Mouse (Mus musculus): ENCODE measurements around the gene Tmem132d. TPM values are rescaled to one million over a fixed set of nuclear protein-coding genes. Genes with fewer than 3 reads are reported as not detected.
A peak's percentile ranks its signal among the peaks of the same experiment; 100 is the strongest.

The Tmem132d gene
- polyA plus RNA-seq, 1 experiment from 2014 or later: 1.3 TPM

DNA sequence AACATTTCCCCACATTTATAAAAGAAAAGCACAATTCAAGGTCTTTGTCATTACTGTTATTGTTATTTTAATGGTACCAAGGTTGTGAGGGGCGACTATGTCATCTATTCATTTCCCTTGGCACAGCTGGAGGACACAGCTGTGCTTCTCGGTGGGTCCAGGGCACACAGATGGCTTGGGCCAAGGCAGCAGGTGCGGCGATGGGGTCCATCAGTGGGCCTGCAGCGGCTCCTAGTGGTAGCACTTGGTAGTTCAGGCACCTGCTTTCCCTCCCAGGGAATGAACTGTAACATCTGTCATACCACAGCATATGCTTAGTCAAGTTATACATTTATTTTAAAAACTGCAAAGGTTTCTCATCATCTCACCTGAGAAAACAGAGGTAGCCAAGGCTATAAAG lies 7.0 kb upstream of the Tmem132d start:
- Histone ChIP-seq H3K4me1 (peaks cover 6% of the 10 kb centered on the region; the same call in 1 of the 2 replicates), H3K36me3 (no peaks in the 10 kb centered on the region), H3K9ac (no peak overlapping the region), H3K4me2 (replicated peaks) (no peak overlapping the region), H3K9me3 (no peaks in the 10 kb centered on the region), H3K27ac (no peak overlapping the region), H3K27me3 (peaks cover 65% of the 10 kb centered on the region), H3K4me3 (no peak overlapping the region)
- ATAC-seq (ENCODE audit: insufficient number of reproducible peaks, insufficient read depth, low FRiP score, low TSS enrichment): no peak
- 1% methylated on average over 5 of the region's 5 CpGs for WGBS

GRCm38 (mm10) chr5:128438078-128438477 lies 5.2 kb upstream of the Tmem132d start:
- Histone ChIP-seq H3K4me2 (replicated peaks) (no peak overlapping the region), H3K36me3 (no peaks in the 10 kb centered on the region), H3K9me3 (no peaks in the 10 kb centered on the region), H3K27me3 (peaks cover 65% of the 10 kb centered on the region), H3K9ac (no peak overlapping the region), H3K27ac (no peak overlapping the region), H3K4me1 (peaks cover 5% of the 10 kb centered on the region; the same call in 1 of the 2 replicates), H3K4me3 (no peak overlapping the region)
- no peak for ATAC-seq (ENCODE audit: insufficient number of reproducible peaks, insufficient read depth, low FRiP score, low TSS enrichment)
- 83% methylated on average over 16 of the region's 16 CpGs for WGBS

DNA sequence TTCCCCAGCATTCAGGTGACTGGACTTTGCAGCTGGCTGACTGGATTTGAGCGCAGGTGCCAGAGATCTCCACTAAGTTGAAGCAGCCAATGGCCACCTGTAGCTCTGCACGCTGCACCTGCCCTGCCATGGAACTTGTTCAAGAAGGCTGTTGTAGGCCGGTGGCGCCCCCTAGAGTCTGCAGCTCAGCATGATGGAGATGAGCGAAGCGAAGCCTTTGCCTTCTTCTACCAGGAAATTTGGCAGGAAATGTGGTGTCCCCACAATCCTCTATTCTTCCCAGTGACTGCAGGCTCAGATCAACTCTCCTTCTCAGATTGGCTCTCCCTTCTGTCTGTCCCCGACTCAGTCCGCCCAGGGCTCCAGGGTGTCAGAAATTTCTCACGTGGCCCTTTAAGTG lies 4.0 kb upstream of the Tmem132d start:
- Histone ChIP-seq H3K4me3 (no peak overlapping the region), H3K27ac (no peak overlapping the region), H3K9me3 (no peaks in the 10 kb centered on the region), H3K4me2 (replicated peaks) (no peak overlapping the region), H3K4me1 (peaks cover 11% of the 10 kb centered on the region; the same call in 1 of the 2 replicates), H3K9ac (no peak overlapping the region), H3K27me3 (peaks cover 65% of the 10 kb centered on the region), H3K36me3 (no peaks in the 10 kb centered on the region)
- WGBS: 13% methylated on average over 9 of the region's 9 CpGs
- no peak for ATAC-seq (ENCODE audit: insufficient number of reproducible peaks, insufficient read depth, low FRiP score, low TSS enrichment)

DNA sequence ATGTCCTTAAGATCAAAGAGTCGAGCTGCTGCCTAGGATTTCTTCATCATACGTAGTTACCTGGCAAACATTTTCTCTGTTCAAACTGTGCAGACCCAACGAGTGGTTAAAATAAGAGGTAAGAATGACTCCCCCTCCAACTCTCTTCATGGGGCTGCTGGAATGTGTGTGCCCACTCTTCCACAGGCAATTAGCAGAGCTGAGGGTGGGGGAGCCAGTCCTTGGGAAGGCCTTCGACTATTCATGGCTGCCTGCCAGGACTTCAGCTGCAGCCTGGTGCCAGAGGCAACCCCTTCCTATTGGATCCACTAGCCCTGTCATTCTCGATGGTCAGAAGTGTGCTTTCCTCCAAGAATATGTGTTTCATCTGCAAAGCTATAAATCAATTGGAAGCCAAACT lies 2.8 kb upstream of the Tmem132d start:
- ATAC-seq (ENCODE audit: insufficient number of reproducible peaks, insufficient read depth, low FRiP score, low TSS enrichment): no peak
- peaks cover 65% of the 10 kb centered on the region for H3K27me3 ChIP-seq
- WGBS: 60% methylated on average over 5 of the region's 5 CpGs

DNA sequence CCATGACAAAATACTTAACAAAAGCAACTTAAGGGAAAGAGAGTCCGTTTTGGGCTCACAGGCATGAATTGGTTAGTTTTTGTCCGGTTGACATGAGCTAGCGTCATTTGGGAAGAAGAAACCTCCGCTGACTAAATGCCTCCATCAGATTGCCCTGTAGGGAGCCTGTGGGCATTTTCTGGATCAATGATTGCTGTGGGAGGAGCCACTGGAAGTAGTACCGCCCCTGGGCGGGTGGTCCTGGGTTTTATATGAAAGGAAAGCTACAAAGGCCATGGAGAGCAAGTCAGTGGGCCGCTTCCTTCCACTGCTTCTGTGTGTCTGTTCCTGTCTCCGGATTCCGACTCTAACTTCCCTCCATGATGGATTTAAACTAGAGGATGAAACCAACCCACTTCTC lies 909 bp upstream of the Tmem132d start:
- 43% methylated on average over 9 of the region's 9 CpGs for WGBS
- ATAC-seq (ENCODE audit: insufficient number of reproducible peaks, insufficient read depth, low FRiP score, low TSS enrichment): no peak
- Histone ChIP-seq H3K4me3 (no peak overlapping the region), H3K4me1 (peaks cover 8% of the 10 kb centered on the region; the same call in 1 of the 2 replicates), H3K27ac (no peak overlapping the region), H3K9ac (no peak overlapping the region), H3K27me3 (peaks cover 74% of the 10 kb centered on the region), H3K36me3 (no peaks in the 10 kb centered on the region), H3K4me2 (replicated peaks) (no peak overlapping the region), H3K9me3 (no peaks in the 10 kb centered on the region)

More for the DNA sequence above, 2.8 kb upstream of the Tmem132d start:
- Histone ChIP-seq H3K4me1 (peaks cover 8% of the 10 kb centered on the region; the same call in 1 of the 2 replicates), H3K4me3 (no peak overlapping the region), H3K9me3 (no peaks in the 10 kb centered on the region), H3K9ac (no peak overlapping the region), H3K27ac (no peak overlapping the region), H3K36me3 (no peaks in the 10 kb centered on the region), H3K4me2 (replicated peaks) (no peak overlapping the region)

- Histone ChIP-seq H3K9ac (peak overlapping the region; percentile 54), H3K36me3 (no peaks in the 10 kb centered on the region), H3K4me2 (replicated peaks) (peak overlapping the region; percentile 97), H3K27me3 (peaks cover 66% of the 10 kb centered on the region), H3K4me3 (peak overlapping the region; percentile 56), H3K9me3 (no peaks in the 10 kb centered on the region), H3K27ac (no peak overlapping the region), H3K4me1 (peaks cover 8% of the 10 kb centered on the region; the same call in 1 of the 2 replicates)
- WGBS: 2% methylated on average over 37 of the region's 37 CpGs
- ATAC-seq (ENCODE audit: insufficient number of reproducible peaks, insufficient read depth, low FRiP score, low TSS enrichment): peak; percentile 22; the same call in 1 of the 2 replicates
These were observed 455 bp downstream of the Tmem132d start for GRCm38 (mm10) chr5:128432422-128432821.

DNA sequence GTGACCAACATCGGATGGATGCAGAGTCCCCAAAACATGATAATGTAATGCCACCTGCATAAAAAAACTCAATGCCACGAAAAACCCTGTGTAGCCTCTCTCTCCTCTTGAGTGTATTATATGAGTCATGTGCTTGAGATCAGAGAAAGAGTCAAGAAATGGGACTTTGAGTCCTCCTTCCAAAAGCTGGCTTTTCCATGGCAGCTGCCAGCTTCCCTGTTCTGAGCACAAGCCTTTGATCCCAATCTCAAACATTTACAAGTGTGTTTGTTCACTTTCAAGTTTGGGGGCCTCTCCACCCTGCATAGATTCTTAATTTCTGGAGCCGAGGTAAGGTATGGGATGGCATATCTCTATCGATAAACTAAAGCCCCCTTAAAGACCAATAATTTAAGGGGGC lies 8.2 kb downstream of the Tmem132d start:
- WGBS: 85% methylated on average over 4 of the region's 4 CpGs
- no peak for ATAC-seq (ENCODE audit: insufficient number of reproducible peaks, insufficient read depth, low FRiP score, low TSS enrichment)

DNA sequence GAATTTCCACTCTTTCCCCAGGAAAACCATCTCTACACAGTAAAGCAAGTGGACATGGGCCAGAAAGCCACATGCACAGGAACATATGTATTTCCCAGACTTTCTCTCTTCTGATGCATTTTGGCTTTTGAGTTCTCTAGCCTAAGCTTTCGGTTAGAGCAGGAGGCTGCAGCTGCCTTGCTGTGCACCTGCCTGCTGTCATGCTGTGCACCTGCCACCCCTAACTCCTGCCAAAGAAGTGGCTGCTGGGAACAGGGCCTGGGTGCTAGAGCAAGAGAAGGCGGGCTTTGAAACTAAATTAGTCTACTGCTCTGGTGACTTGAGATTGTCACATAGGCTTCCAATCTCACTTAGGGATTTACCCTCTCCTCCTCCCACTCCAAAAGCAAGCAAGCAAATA lies 8.7 kb downstream of the Tmem132d start:
- Histone ChIP-seq H3K27me3 (no peaks in the 10 kb centered on the region), H3K36me3 (no peaks in the 10 kb centered on the region), H3K9me3 (peaks cover 5% of the 10 kb centered on the region; the same call in 1 of the 2 replicates), H3K4me2 (replicated peaks) (no peak overlapping the region), H3K9ac (no peak overlapping the region), H3K4me3 (no peak overlapping the region), H3K4me1 (no peaks in the 10 kb centered on the region), H3K27ac (no peak overlapping the region)
- WGBS: 79% methylated on average over 2 of the region's 2 CpGs
- no peak for ATAC-seq (ENCODE audit: insufficient number of reproducible peaks, insufficient read depth, low FRiP score, low TSS enrichment)

More for the DNA sequence above, 8.2 kb downstream of the Tmem132d start:
- Histone ChIP-seq H3K27ac (no peak overlapping the region), H3K4me2 (replicated peaks) (no peak overlapping the region), H3K4me3 (no peak overlapping the region), H3K9ac (no peak overlapping the region), H3K4me1 (no peaks in the 10 kb centered on the region), H3K36me3 (no peaks in the 10 kb centered on the region), H3K9me3 (peaks cover 5% of the 10 kb centered on the region; the same call in 1 of the 2 replicates), H3K27me3 (no peaks in the 10 kb centered on the region)

DNA sequence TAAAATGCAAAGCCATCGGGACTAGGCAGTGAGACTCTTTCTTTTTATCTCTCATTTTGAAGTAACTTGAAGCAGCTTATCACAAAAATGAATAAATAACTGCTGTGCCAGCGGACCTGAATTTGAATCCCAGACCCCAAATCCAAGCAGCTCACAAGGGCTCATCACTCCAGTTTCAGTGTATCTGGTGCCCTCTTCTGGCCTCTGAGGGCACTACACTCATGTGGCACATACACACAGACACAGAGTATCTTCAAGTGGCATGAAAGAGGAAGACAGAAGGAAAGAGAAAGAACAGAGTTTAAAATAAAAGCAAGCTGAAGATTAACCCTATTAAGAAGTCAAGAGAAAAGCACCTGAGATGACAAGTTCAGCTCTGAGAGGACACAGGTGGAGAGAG lies 10.8 kb downstream of the Tmem132d start:
- peaks cover 5% of the 10 kb centered on the region; the same call in 1 of the 2 replicates for H3K9me3 ChIP-seq
- H3K9ac ChIP-seq: no peak overlapping the region
- H3K27me3 ChIP-seq: no peaks in the 10 kb centered on the region
- H3K27ac ChIP-seq: no peak overlapping the region
- no peak for ATAC-seq (ENCODE audit: insufficient number of reproducible peaks, insufficient read depth, low FRiP score, low TSS enrichment)
- H3K4me3 ChIP-seq: no peak overlapping the region
- H3K4me1 ChIP-seq: no peaks in the 10 kb centered on the region
- WGBS: 88% methylated on average over 2 of the region's 2 CpGs
- H3K4me2 ChIP-seq (replicated peaks): no peak overlapping the region
- H3K36me3 ChIP-seq: no peaks in the 10 kb centered on the region

GRCm38 (mm10) chr5:128418149-128418710 lies 14.6 kb downstream of the Tmem132d start:
- Histone ChIP-seq H3K4me1 (no peaks in the 10 kb centered on the region), H3K36me3 (no peaks in the 10 kb centered on the region), H3K27me3 (no peaks in the 10 kb centered on the region), H3K9me3 (peaks cover 5% of the 10 kb centered on the region; the same call in 1 of the 2 replicates), H3K4me2 (replicated peaks) (no peak overlapping the region), H3K27ac (no peak overlapping the region), H3K9ac (no peak overlapping the region), H3K4me3 (no peak overlapping the region)
- WGBS: 49% methylated on average over 11 of the region's 11 CpGs
- no peak for ATAC-seq (ENCODE audit: insufficient number of reproducible peaks, insufficient read depth, low FRiP score, low TSS enrichment)

- H3K36me3 ChIP-seq: no peaks in the 10 kb centered on the region
- H3K27me3 ChIP-seq: no peaks in the 10 kb centered on the region
- H3K27ac ChIP-seq: no peak overlapping the region
- H3K9me3 ChIP-seq: no peaks in the 10 kb centered on the region
- no peak overlapping the region for H3K4me2 ChIP-seq (replicated peaks)
- 65% methylated on average over 8 of the region's 8 CpGs for WGBS
- no peak for ATAC-seq (ENCODE audit: insufficient number of reproducible peaks, insufficient read depth, low FRiP score, low TSS enrichment)
- no peak overlapping the region for H3K4me3 ChIP-seq
- no peak overlapping the region for H3K9ac ChIP-seq
- H3K4me1 ChIP-seq: no peaks in the 10 kb centered on the region
These were observed 18.8 kb downstream of the Tmem132d start for GRCm38 (mm10) chr5:128414056-128414455.

DNA sequence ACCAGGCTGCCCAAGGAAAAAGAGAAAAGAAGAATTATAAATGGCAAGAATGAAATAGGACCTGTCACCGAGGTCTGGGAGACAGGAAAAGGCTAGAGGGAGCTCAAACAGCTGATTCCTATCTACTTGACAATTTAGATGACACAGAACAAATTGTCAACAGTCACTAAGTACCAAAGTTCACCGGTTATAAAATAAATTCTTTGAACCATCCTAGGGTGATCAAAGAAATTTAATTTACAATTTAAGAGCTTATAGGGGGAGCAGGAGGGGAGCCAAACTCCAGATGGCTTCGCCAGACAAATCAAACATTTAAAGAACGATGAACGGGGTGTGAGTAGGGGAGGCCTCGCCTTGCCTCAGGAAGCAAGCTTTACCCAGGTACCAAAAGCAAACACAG lies 20.6 kb downstream of the Tmem132d start:
- Histone ChIP-seq H3K9me3 (no peaks in the 10 kb centered on the region), H3K36me3 (no peaks in the 10 kb centered on the region), H3K4me3 (no peak overlapping the region), H3K9ac (no peak overlapping the region), H3K4me2 (replicated peaks) (no peak overlapping the region), H3K27ac (no peak overlapping the region), H3K4me1 (no peaks in the 10 kb centered on the region), H3K27me3 (no peaks in the 10 kb centered on the region)
- no peak for ATAC-seq (ENCODE audit: insufficient number of reproducible peaks, insufficient read depth, low FRiP score, low TSS enrichment)
- 57% methylated on average over 6 of the region's 6 CpGs for WGBS
